Mouse (Mus musculus) lung, embryonic 14.5 days (tissue): Measurements from ENCODE around the gene Spem1. TPM values are rescaled to one million over a fixed set of nuclear protein-coding genes. Genes with fewer than 3 reads are reported as not detected.

ENCODE experiments used
- ATAC-seq: fragments of 200-750 bp; cut with Nextera tagmentation; 2 replicates; pipeline ENCODE4 v1.8.0; 2017; ENCODE audit warnings: mild to moderate bottlenecking, moderate TSS enrichment, moderate library complexity; ENCODE audit not compliant: insufficient read depth
- DNase-seq: peaks from one replicate; pipeline ENCODE4 v3.0.0-alpha.2; 2015
- H3K27ac ChIP-seq: fragments of 300-500 bp; sonication (generic); 2 replicates; pipeline ENCODE4 v1.5.1; 2014; ENCODE audit warnings: low read depth, mild to moderate bottlenecking, moderate library complexity
- H3K27me3 ChIP-seq: fragments of 300-500 bp; sonication (generic); 2 replicates; pipeline ENCODE4 v1.6.1; 2014; ENCODE audit warnings: low read length, control low read depth; ENCODE audit not compliant: insufficient read depth
- H3K36me3 ChIP-seq: fragments of 300-500 bp; sonication (generic); 2 replicates; pipeline ENCODE4 v1.6.1; 2014; ENCODE audit warnings: control low read depth; ENCODE audit not compliant: insufficient read depth
- H3K4me1 ChIP-seq: fragments of 300-500 bp; sonication (generic); 2 replicates; pipeline ENCODE4 v1.6.1; 2014; ENCODE audit warnings: antibody characterized with exemption, control low read depth; ENCODE audit not compliant: insufficient read depth
- H3K4me2 ChIP-seq: fragments of 300-500 bp; sonication (generic); 2 replicates; pipeline ENCODE4 v1.6.1; 2014; ENCODE audit warnings: mild to moderate bottlenecking
- H3K4me3 ChIP-seq: fragments of 300-500 bp; sonication (generic); 2 replicates; pipeline ENCODE4 v1.5.1; 2014; ENCODE audit warnings: low read depth, low read length
- H3K9ac ChIP-seq: fragments of 300-500 bp; sonication (generic); 2 replicates; pipeline ENCODE4 v1.6.1; 2014
- H3K9me3 ChIP-seq: fragments of 300-500 bp; sonication (generic); 2 replicates; pipeline ENCODE4 v1.6.1; 2016; ENCODE audit warnings: low read depth, low read length, control low read depth
- CTCF ChIP-seq: IDR thresholded peaks from 2 replicates; pipeline ENCODE4 v1.5.1; 2016; ENCODE audit warnings: antibody characterized with exemption, low read depth
- WGBS: fragments of 180-500 bp; shearing (Covaris S2); extraction: QIAGEN DNeasy Blood & Tissue Kit; methylation state at CpG from one replicate; pipeline ENCODE4 v1.1.7; 2014; 5-methylcytosine and 5-hydroxymethylcytosine counted together
- polyA plus RNA-seq: library from polyadenylated mRNA; unstranded; fragments of >200 nt; fragmentation: Nextera tagmentation; extraction: Ambion mirVana; gene quantifications from 2 replicates; pipeline ENCODE4 v1.2.1, GENCODE M21; 2014

The Spem1 gene
- polyA plus RNA-seq, 1 experiment from 2014 or later, result not detected

DNA sequence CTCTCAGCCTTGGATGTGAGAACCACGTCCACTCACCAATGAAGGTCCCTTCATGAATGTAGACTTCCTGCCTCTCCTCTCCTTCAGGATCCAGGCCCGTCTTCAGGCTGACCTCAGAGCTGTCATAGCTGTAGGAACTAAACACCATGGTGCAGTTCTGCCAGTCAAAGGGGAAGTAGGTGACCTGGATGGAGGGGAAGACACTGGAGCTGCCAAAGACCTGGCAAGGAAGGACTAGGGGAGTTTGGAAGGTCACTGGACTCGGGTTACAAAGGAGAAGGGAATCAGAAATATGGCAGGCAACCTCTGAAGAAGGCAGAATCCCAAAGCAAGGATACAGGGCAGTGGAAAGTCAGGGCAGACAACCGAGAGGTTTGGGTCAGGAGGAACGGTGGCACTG lies 28.6 kb downstream of the Spem1 start:
- 63% methylated on average over 5 of the region's 5 CpGs for WGBS
- ATAC-seq (no peak), DNase-seq (no peak)
- H3K9ac ChIP-seq, result no peak overlapping the region
- H3K9me3 ChIP-seq, result no peaks in the 10 kb centered on the region
- no peak overlapping the region for H3K4me2 ChIP-seq
- no peaks in the 10 kb centered on the region for H3K36me3 ChIP-seq
- no peak for TF ChIP-seq CTCF
- H3K27ac ChIP-seq, result no peak overlapping the region
- 0 out of 2 replicates have a peak, but pooled peaks cover 4% of the 10 kb centered on the region for H3K4me1 ChIP-seq
- H3K4me3 ChIP-seq, result no peak overlapping the region
- H3K27me3 ChIP-seq, result no peaks in the 10 kb centered on the region

DNA sequence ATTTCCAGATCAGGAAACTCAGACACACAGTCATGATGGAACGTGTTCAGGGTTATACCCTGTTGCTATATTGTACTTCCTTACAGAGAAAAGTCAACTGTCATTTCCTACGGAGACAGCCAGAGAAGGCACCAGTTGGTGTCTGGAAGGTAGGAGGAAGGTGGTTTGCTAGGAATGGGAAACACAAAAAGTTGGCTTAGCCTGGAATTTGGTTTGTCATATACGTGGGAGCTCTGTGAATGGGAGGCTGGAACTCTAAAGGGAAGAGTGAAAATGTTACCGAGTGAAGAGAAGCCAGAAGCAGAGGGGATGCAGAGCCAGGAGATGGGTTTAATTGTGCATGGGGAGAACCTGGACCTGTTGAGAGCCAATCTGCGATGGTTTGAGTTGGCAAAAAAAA lies 30.6 kb downstream of the Spem1 start:
- H3K4me3 ChIP-seq, result no peak overlapping the region
- no peak for TF ChIP-seq CTCF
- WGBS, result 69% methylated on average over 5 of the region's 5 CpGs
- DNase-seq (no peak), ATAC-seq (no peak)
- no peaks in the 10 kb centered on the region for H3K27me3 ChIP-seq
- H3K9me3 ChIP-seq, result no peaks in the 10 kb centered on the region
- H3K4me1 ChIP-seq, result 0 out of 2 replicates have a peak, but pooled peaks cover 4% of the 10 kb centered on the region
- no peak overlapping the region for H3K9ac ChIP-seq
- H3K27ac ChIP-seq, result no peak overlapping the region
- H3K4me2 ChIP-seq, result no peak overlapping the region
- no peaks in the 10 kb centered on the region for H3K36me3 ChIP-seq

DNA sequence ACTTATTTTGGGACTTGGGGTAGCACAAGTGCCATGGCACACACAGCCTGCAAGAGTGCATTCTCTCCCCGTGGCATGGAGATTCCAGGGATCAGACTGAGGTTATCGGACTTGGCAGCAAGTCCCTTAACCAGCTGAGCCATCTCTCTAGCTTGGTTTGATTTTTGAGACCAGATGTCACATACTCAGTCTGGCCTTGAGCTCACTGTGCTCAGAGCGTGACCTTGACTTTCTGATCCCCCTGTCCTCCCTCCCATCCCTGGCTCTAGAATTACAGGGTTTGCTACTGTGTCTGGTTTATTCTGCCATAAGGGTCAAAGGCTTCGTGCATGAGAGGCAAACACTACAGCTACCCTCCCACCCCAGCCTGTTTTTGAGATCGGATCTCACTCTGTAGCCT lies 32.5 kb downstream of the Spem1 start:
- ATAC-seq (no peak), DNase-seq (no peak)
- TF ChIP-seq CTCF, result no peak
- WGBS, result 54% methylated on average over 5 of the region's 5 CpGs
- Histone ChIP-seq H3K4me1 (no peaks in the 10 kb centered on the region), H3K27ac (no peak overlapping the region), H3K9me3 (no peaks in the 10 kb centered on the region), H3K4me3 (no peak overlapping the region), H3K27me3 (no peaks in the 10 kb centered on the region), H3K4me2 (no peak overlapping the region), H3K9ac (no peak overlapping the region), H3K36me3 (no peaks in the 10 kb centered on the region)

DNA sequence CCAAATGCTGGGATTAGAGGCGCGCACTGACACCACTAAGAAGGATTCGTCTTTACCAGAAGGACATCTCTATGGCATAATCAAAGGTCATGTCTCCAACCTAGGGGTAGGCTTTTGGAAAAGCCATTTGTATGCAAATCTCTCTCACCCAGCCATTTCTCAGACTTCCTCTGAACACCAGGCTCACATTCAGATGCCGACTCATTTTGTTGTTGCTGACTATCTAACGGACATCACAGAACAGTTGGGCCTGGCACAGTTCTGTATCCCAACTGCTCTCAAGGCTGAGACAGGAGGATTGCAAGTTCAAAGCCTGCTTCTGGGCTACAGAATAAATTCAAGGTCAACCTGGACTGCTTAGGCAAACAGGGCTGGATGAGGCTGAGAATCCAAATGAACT lies 34.7 kb downstream of the Spem1 start:
- DNase-seq (no peak), ATAC-seq (no peak)
- no peak overlapping the region for H3K4me3 ChIP-seq

DNA sequence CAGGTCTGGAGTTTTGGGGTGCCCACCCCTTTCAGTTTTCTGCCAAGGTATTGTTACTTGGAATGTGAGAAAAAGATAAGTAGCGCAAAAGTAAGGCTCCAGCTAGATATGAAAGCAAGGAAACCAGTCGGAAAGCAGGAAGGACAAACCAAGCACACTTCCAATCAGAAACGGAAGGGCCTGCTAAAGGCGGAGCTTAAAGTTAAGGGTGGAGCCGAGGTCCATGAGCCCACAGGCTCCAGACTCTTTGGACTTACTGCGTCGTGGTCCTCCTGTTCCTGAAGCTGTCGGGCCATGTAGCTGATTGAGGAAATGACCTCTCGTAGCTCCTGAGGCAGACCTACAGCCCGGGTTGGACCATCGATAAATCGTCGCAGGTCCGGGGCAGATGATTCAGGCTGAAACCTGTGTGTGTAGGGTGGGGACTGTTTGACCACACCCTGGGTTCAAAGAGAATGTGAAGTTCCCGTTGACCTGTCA lies 37.1 kb downstream of the Spem1 start:
- DNase-seq, result peak; percentile 68
- peak overlapping the region; percentile 48 for H3K4me2 ChIP-seq
- TF ChIP-seq CTCF, result no peak
- WGBS, result 28% methylated on average over 15 of the region's 15 CpGs
- no peak overlapping the region for H3K27ac ChIP-seq
- no peaks in the 10 kb centered on the region for H3K9me3 ChIP-seq
- no peaks in the 10 kb centered on the region for H3K36me3 ChIP-seq
- no peaks in the 10 kb centered on the region for H3K4me1 ChIP-seq
- H3K4me3 ChIP-seq, result no peak overlapping the region; the same call in 1 of the 2 replicates
- H3K9ac ChIP-seq, result no peak overlapping the region
- H3K27me3 ChIP-seq, result no peaks in the 10 kb centered on the region
- ATAC-seq, result peak; percentile 60; the same call in 1 of the 2 replicates

More for the DNA sequence above, 34.7 kb downstream of the Spem1 start:
- Histone ChIP-seq H3K9ac (no peak overlapping the region), H3K36me3 (no peaks in the 10 kb centered on the region), H3K27me3 (no peaks in the 10 kb centered on the region), H3K4me1 (no peaks in the 10 kb centered on the region), H3K9me3 (no peaks in the 10 kb centered on the region), H3K27ac (no peak overlapping the region), H3K4me2 (no peak overlapping the region)
- 87% methylated on average over 5 of the region's 5 CpGs for WGBS
- no peak for TF ChIP-seq CTCF

DNA sequence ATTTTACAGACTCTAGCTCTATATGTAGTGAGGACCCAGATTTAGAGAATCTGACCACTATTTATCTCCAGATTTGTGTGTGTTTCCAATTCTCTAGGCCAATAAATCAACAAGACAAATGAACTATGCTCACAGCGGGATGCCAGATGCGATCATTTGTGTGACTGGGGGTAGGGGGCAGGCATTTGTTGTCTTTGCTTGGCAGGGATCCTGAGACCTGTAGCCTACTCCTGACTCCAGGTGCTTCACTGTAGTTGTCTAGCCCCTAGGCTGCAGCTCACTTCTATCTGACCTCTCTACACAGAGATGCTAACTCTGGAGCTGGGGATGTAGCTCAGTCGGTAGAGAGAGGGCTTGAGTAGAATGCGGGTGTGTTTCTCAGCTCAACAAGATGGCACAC lies 40.2 kb downstream of the Spem1 start:
- H3K9me3 ChIP-seq, result no peaks in the 10 kb centered on the region
- H3K4me2 ChIP-seq, result no peak overlapping the region
- DNase-seq, result no peak
- H3K36me3 ChIP-seq, result peaks cover 3% of the 10 kb centered on the region; the same call in 1 of the 2 replicates
- H3K4me1 ChIP-seq, result no peaks in the 10 kb centered on the region
- no peak for ATAC-seq
- no peaks in the 10 kb centered on the region for H3K27me3 ChIP-seq
- 23% methylated on average over 4 of the region's 4 CpGs for WGBS
- H3K4me3 ChIP-seq, result no peak overlapping the region
- no peak for TF ChIP-seq CTCF
- no peak overlapping the region for H3K27ac ChIP-seq
- H3K9ac ChIP-seq, result no peak overlapping the region

DNA sequence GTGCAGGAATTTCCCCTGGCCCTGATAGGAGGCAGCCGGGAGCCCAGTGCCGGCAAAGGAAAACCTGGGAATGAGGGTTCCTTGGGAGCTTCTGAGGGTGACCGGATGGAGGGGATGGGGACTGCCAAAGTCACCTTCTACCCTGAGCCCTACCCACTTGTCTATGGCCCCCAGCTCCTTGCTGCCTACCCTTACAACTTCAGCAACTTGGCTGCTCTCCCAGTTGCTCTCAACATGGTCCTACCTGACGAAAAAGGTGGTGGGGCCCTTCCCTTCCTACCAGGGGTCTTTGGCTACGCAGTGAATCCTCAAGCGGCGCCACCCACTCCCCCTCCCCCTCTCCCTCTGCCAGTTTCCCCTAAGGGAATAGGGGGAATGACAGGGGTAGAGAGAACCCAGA lies 43.0 kb downstream of the Spem1 start:
- no peak for TF ChIP-seq CTCF
- no peak for ATAC-seq
- Histone ChIP-seq H3K4me2 (no peak overlapping the region), H3K4me3 (no peak overlapping the region), H3K9ac (no peak overlapping the region), H3K27me3 (no peaks in the 10 kb centered on the region), H3K9me3 (no peaks in the 10 kb centered on the region), H3K27ac (no peak overlapping the region; the same call in 1 of the 2 replicates), H3K36me3 (peaks cover 10% of the 10 kb centered on the region; the same call in 1 of the 2 replicates), H3K4me1 (no peaks in the 10 kb centered on the region)
- DNase-seq, result no peak
- WGBS, result 46% methylated on average over 7 of the region's 7 CpGs
